Mouse (Mus musculus) neutrophil, adult 59 days (primary cell): ENCODE data around the gene Plch1. TPM values are rescaled to one million over a fixed set of nuclear protein-coding genes. Genes with fewer than 3 reads are reported as not detected.

ENCODE experiments used
- total RNA-seq, 2 experiments: library from RNA; stranded (reverse); gene quantifications; 1 replicate in 1 of 2; 2 replicates in 1 of 2; pipeline ENCODE4 v1.2.4; 2023

The Plch1 gene
- total RNA-seq, result under 1 TPM; 0.11 to 0.64 TPM

DNA sequence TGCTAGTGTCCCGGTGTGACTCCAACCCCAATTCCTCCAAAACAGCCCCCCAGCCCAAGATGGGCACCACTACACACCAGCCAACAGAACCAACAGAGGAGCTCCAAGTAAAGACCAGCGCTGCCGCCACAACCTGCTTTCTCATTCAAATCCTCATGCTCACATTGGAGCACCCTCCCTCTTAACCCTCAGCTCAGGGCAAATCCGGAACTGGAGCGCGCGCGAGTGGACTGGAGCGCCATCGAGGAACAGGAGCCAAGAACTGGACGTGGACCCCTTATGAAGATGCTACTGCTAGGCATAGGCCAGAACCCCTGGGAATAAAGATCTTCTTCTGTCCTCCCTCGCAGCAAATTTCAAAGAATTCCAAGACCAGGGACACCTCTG, at the start of gene Plch1:
Gene Plch1 (minus strand): TSS at position 164 of the 387 bp plus-strand sequence.

DNA sequence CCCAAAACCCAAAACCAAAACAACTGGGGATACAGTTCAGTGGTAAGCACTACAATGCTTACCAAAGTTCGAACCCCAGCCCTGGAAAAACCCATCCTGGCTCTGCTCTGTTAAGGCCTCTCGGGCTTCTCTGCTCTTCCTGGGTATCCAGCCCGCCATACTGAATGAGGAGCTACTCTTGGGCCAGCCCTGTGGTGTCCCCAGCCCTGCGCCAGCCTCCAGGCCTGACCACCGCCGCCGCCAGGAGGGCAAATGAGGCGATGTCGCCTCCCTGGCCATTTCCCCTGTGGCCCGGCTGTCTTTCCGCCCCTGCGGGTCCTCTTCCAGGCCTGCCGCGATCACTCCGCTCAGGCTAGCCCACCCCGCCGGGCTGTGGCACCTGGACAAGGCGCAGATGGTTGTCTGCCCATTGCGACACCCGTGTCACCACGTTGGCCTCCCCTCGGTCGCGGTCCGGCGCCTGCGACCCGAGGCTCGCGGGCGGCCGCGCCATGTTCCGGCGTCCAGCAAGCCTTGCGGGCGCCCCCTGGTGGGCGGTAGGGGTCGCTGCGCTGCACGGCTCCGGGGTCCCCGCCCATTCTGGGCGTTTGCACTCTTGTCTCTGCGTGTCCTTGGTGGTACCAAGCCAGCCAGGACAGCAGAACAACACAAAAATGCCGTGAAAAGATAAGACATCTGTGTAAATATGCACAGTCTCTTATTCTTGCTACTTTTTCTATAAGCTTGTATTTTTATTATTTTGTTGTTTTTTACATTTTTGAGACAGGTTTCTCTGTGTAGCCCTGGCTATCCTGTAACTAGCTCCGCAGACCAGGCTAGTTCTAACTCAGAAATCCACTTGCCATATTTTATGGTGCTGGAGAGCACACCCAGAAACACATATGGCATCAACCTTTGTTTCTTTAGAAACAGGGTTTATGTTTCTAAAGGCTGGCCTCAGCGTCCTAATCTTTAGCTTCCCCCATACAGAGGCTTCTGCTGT, 29.9 kb upstream of the Plch1 start, which contains the start of gene E130311K13Rik:
Gene E130311K13Rik (minus strand): TSS at position 595 of the 982 bp plus-strand sequence.

Other genes with a start within 250 kb of the Plch1 start
- gene E130311K13Rik, start 30.0 kb upstream of the Plch1 start, total RNA-seq, result 1 to 10 TPM in 1 of 2 experiments, under 1 TPM in 1; 0.82 to 2.1 TPM
- 10 to 100 TPM; 11.0 to 11.1 TPM for gene Slc33a1, start 65.3 kb upstream of the Plch1 start, total RNA-seq
- 10 to 100 TPM in 1 of 2 experiments, 1 to 10 TPM in 1; 9.0 to 10.0 TPM for gene Gmps, start 76.6 kb upstream of the Plch1 start, total RNA-seq
- gene Vmn2r1, start 182.1 kb upstream of the Plch1 start, total RNA-seq, result not detected
- gene Vmn2r2, start 242.5 kb upstream of the Plch1 start, total RNA-seq, result not detected